Mouse (Mus musculus) small intestine, adult 2 months (tissue): ENCODE measurements around the gene Cacnb4. TPM values are rescaled to one million over a fixed set of nuclear protein-coding genes. Genes with fewer than 3 reads are reported as not detected.

ENCODE experiments used
- H3K27ac ChIP-seq: fragments of 200-500 bp; 2 replicates; pipeline ENCODE4 v1.5.1; 2012; ENCODE audit warnings: low read depth, low read length, control low read depth, inconsistent platforms; ENCODE audit not compliant: insufficient read depth
- H3K27me3 ChIP-seq: fragments of 200-500 bp; 2 replicates; pipeline ENCODE4 v1.6.1; 2012; ENCODE audit warnings: mild to moderate bottlenecking, moderate library complexity, low read length, inconsistent platforms; ENCODE audit not compliant: control insufficient read depth, insufficient read depth
- H3K36me3 ChIP-seq: fragments of 200-500 bp; 2 replicates; pipeline ENCODE4 v1.6.1; 2012; ENCODE audit warnings: mild to moderate bottlenecking, low read length, control low read depth, inconsistent platforms; ENCODE audit not compliant: control insufficient read depth, insufficient read depth
- H3K4me1 ChIP-seq: fragments of 200-500 bp; 2 replicates; pipeline ENCODE4 v1.6.1; 2012; ENCODE audit warnings: low read length, inconsistent platforms, mixed read lengths; ENCODE audit not compliant: control insufficient read depth, insufficient read depth, insufficient read length
- H3K4me3 ChIP-seq: fragments of 200-500 bp; 2 replicates; pipeline ENCODE4 v1.5.1; 2012; ENCODE audit warnings: low read depth, mild to moderate bottlenecking, control low read depth, inconsistent platforms, low read length, moderate library complexity
- CTCF ChIP-seq: fragments of 200-500 bp; IDR thresholded peaks from 2 replicates; pipeline ENCODE4 v1.5.1; 2012; ENCODE audit warnings: low read depth, mild to moderate bottlenecking, control low read depth, inconsistent platforms, low read length, moderate library complexity, mixed read lengths; ENCODE audit not compliant: insufficient replicate concordance, insufficient read length; ENCODE audit errors: extremely low read depth
- POLR2A ChIP-seq: fragments of 200-500 bp; IDR thresholded peaks from 2 replicates; pipeline ENCODE4 v1.6.1; 2012; ENCODE audit warnings: low read depth, mild to moderate bottlenecking, control low read depth, inconsistent platforms, low read length, moderate library complexity
- WGBS: fragments of 180-500 bp; shearing (Covaris S2); methylation state at CpG from one replicate; pipeline ENCODE4 v1.1.7; 2018; 5-methylcytosine and 5-hydroxymethylcytosine counted together
- polyA plus RNA-seq: library from polyadenylated mRNA; depleted of rRNA; stranded (reverse); fragments of >200 nt; gene quantifications from 2 replicates; pipeline ENCODE4 v1.2.3, GENCODE M21; 2012

Gene Cacnb4
- polyA plus RNA-seq, 1 experiment: 0.03 TPM

DNA sequence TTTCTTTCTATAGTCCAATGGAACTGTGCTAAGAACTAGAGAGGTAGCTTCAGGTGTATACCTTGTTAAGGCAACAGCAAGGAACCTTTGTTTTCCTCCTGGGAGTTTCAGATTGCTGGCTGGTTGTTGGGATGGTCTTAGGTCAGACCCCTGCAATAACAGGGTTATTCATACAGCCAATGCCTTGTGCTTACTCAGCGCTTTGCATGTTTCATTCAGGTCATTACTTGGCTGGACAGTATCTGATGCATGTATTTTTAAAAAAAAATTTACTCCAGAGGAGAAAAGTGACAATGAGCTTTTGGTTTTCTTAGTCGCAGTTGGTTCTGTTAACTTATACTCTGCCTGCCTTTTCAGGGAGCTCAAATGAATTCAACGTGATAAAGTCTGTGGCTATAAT is 249.2 kb downstream of the Cacnb4 start:
- whole genome bisulfite sequencing: 87% methylated on average over 3 of the region's 3 CpGs

DNA sequence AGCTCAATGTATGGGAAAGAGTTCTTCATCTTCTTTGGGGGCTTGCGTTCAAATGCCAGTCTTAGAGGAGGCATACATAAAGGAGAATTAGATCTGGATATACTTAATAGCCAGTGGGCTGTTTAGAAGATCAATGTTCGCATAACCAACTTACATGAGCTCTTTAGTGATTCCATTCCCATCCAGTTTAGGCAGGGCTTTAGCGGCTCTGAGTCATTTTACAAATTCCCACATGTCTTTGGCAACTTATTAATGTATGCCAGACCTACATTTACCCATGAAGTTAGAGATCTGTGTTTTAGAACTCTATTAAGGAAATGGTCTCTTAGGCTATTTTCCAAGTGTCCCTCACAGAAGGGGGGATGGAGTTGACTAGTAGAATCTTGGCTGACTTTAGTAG is 250.6 kb downstream of the Cacnb4 start:
- WGBS: 91% methylated on average over 3 of the region's 3 CpGs
- no peaks in the 10 kb centered on the region for H3K27me3 ChIP-seq
- H3K4me1 ChIP-seq: peaks cover 7% of the 10 kb centered on the region; the same call in 1 of the 2 replicates
- H3K36me3 ChIP-seq: no peaks in the 10 kb centered on the region
- TF ChIP-seq POLR2A (no peak), CTCF (no peak)
- H3K27ac ChIP-seq: no peak overlapping the region
- H3K4me3 ChIP-seq: no peak overlapping the region

More for the DNA sequence above, 249.2 kb downstream of the Cacnb4 start:
- H3K27ac ChIP-seq: no peak overlapping the region
- no peaks in the 10 kb centered on the region for H3K27me3 ChIP-seq
- TF ChIP-seq CTCF (no peak), POLR2A (no peak)
- no peaks in the 10 kb centered on the region for H3K36me3 ChIP-seq
- H3K4me1 ChIP-seq: peaks cover under 1% of the 10 kb centered on the region; the same call in 1 of the 2 replicates
- H3K4me3 ChIP-seq: no peak overlapping the region

DNA sequence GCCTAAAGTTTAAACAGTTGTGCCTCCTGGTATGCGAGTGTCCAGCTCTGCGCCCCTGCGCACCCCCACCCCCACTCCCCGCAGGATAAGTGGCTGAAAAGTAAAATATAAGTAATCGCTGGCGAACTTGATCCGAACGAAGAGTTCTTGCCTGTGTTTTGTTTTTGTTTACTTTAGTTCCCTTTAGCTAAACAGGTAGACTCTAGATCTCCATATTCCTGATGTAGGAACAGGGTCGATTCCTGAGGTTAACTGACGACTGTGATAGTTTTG is 251.2 kb downstream of the Cacnb4 start:
- H3K36me3 ChIP-seq: no peaks in the 10 kb centered on the region
- no peak for TF ChIP-seq POLR2A
- TF ChIP-seq CTCF: no peak
- H3K27me3 ChIP-seq: no peaks in the 10 kb centered on the region
- H3K4me1 ChIP-seq: peaks cover 7% of the 10 kb centered on the region; the same call in 1 of the 2 replicates
- H3K4me3 ChIP-seq: peak overlapping the region; percentile 94
- 0 out of 2 replicates have a peak overlapping the region, but pooled peaks have one; percentile 34 for H3K27ac ChIP-seq
- 5% methylated on average over 10 of the region's 10 CpGs for WGBS

DNA sequence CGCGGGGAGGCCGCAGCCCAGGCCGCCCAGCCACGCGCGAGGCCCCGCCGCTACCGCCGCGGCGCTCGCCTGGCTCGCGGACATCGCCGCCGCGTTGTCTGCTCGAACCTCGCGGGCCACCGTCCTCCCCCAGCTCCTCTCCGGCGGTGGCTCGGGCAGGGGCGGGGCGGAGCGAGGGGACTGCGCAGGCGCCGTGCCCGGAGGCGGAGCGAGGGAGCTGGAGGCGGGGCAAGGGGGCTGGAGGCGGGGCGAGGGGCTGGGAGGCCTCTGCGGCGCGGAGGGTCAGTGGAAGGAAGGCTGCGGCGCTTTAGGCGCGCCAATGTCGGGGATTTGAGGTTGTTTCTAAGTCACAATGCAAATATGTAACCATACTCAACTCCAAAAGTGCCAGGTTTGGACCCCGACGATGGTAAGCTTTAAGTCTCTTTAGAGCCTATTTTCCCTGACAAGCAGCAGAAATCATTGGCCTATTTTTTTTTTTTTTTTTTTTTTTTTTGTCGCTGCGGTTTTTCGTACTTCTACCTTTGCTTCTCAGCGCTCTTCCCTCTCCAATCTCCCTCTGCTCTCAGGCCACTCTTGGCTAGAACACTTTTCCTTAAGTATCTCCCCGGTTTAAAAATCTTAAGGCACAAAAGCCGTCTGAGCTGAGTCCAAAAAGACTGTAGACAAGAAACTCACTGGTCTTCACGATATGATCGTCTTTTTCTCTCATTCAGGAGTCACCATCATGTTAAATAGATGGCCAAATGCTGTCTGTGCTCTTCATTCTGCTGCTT is 251.7 kb downstream of the Cacnb4 start, which contains the start of gene Arl5a:
Arl5a (minus strand) TSS at position 155 of the 776 bp plus-strand sequence.
- H3K4me1 ChIP-seq: peaks cover 7% of the 10 kb centered on the region; the same call in 1 of the 2 replicates
- H3K27me3 ChIP-seq: no peaks in the 10 kb centered on the region
- TF ChIP-seq CTCF (no peak), POLR2A (peak; percentile 86; the same call in 1 of the 2 replicates)
- no peaks in the 10 kb centered on the region for H3K36me3 ChIP-seq
- peak within 1 kb of the TSS; percentile 64 for H3K27ac ChIP-seq
- H3K4me3 ChIP-seq: peak within 1 kb of the TSS; percentile 94
- WGBS: under 1% methylated on average over 57 of the region's 57 CpGs

DNA sequence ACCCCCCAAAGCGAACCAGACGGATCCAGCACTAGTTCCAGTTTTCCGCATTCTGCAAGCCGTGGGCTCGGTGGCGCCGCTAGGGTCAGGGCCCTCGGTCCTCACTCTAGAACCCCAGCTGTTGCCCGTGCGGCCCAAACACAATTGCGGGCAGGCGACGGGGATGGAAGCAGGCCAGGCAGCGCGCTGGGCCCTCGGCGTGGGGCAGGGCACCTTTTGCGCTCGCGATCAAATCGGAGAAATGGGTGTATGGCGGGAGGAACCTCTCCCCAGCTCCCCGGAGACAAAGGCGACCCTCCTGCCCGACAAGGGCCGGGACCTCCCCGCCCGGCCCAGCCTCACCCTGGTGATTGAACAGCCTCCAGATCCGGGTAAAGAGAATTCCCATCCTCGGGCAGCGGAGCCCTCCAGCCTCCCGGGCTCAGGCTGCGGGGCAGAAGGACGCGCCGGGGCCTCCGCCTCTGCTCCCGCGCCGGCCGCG is 252.3 kb downstream of the Cacnb4 start:
- Histone ChIP-seq H3K36me3 (no peaks in the 10 kb centered on the region), H3K27me3 (no peaks in the 10 kb centered on the region), H3K4me1 (peaks cover 11% of the 10 kb centered on the region), H3K4me3 (peak overlapping the region; percentile 94), H3K27ac (peak overlapping the region; percentile 64)
- under 1% methylated on average over 42 of the region's 42 CpGs for WGBS
- TF ChIP-seq CTCF: no peak
- TF ChIP-seq POLR2A: no peak

DNA sequence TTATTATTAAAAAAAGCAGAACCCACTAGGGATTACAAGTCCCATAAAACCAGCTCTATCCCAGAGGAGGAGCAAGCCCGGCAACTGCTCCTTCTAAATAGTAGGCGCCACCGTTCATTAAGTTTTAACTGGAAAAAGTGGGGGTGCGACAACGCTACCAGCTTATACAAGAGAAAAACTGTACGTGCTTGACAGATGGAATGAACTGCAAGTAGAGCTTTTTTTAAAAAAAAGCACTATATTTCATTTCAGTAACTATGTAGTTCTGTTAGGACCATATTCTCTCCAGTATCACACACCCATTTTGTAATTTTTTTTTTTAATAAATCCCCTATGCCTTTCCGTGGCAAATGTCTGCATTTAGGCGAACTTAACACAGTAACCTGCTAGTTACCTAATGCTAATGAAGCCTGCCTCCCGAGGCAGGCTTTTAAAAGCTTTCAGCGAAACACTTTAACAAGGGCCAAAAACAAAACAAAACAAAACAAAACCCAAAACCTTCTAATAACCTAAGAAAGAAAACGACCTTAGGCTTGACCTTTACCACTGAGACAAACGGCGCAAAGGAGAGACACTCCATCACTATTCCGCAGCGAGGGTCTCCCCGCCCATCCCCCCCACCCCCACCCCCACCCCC is 252.9 kb downstream of the Cacnb4 start:
- Histone ChIP-seq H3K27me3 (no peaks in the 10 kb centered on the region), H3K27ac (peak overlapping the region; percentile 28; the same call in 1 of the 2 replicates), H3K4me3 (peak overlapping the region; percentile 94), H3K4me1 (peaks cover 12% of the 10 kb centered on the region), H3K36me3 (no peaks in the 10 kb centered on the region)
- TF ChIP-seq POLR2A (no peak), CTCF (no peak)
- 2% methylated on average over 16 of the region's 16 CpGs for WGBS

DNA sequence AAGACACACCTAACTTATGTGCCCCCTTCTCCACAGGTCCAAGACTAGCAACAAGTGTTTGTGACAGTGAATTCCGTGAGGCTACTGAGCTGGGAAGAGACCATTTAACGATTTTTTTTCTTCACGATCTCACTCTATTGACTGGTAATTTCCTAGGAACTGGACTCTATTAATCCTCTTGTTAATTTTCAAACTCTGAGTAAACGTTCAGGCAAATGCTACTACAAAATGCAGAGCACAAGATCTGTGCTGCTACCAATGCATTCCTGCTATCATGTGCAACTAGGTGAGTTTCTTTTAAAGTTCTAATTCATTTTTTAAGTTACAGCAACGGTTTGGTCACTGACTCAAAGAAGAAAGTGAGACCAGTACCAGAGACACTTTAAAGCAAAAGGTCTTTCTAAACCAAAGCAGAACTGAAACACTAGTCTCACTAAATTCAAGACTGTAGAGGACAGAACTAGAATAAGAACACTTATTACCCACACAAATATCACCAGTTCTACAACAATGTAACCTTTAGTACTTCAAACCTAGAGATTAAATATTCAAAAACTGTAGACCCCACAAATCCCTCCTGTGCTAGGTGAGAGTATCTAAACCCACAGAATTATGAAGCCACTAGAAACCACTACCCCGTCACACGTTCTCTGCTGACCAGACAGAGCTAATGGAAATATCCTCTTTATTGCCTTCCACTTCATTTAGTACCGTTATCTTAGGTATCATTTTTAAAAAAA is 253.6 kb downstream of the Cacnb4 start:
- H3K4me3 ChIP-seq: no peak overlapping the region

More for the DNA sequence above, 253.6 kb downstream of the Cacnb4 start:
- no peak for TF ChIP-seq POLR2A
- no peak for TF ChIP-seq CTCF
- no peaks in the 10 kb centered on the region for H3K27me3 ChIP-seq
- H3K4me1 ChIP-seq: peaks cover 12% of the 10 kb centered on the region
- H3K36me3 ChIP-seq: no peaks in the 10 kb centered on the region
- peak overlapping the region; percentile 41; the same call in 1 of the 2 replicates for H3K27ac ChIP-seq
- WGBS: 23% methylated on average over 8 of the region's 8 CpGs
